Mouse (Mus musculus): ENCODE results near the gene Gm17364. TPM values are rescaled to one million over a fixed set of nuclear protein-coding genes. Genes with fewer than 3 reads are reported as not detected.

Gene Gm17364
- polyA plus RNA-seq, 1 experiment = not detected

GRCm38 (mm10) chr13:41228060-41228459, 45.7 kb downstream of the Gm17364 start:
- Histone ChIP-seq H3K27me3 (ENCODE audit: control insufficient read depth, insufficient read depth, low read length) (no peaks in the 10 kb centered on the region), H3K4me3 (ENCODE audit: control insufficient read depth, insufficient read depth, low read length) (no peak overlapping the region), H3K36me3 (ENCODE audit: control insufficient read depth, insufficient read depth, low read length) (no peaks in the 10 kb centered on the region), H3K4me1 (replicated peaks; ENCODE audit: control insufficient read depth, insufficient read depth, low read length) (no peaks in the 10 kb centered on the region), H3K27ac (ENCODE audit: control insufficient read depth, insufficient read depth, low read length) (no peak overlapping the region)
- TF ChIP-seq POLR2A (IDR thresholded peaks at IDR 0.05; ENCODE audit: control insufficient read depth, extremely low read depth, insufficient read depth, low read length, poor library complexity) (no peak), CTCF (IDR thresholded peaks at IDR 0.05; ENCODE audit: borderline replicate concordance, control insufficient read depth, extremely low read depth, insufficient read depth, low read length, poor library complexity) (no peak)
- no peak for DNase-seq
- 90% methylated on average over 5 of the region's 5 CpGs for WGBS

GRCm38 (mm10) chr13:41226513-41226912, 47.3 kb downstream of the Gm17364 start:
- H3K36me3 ChIP-seq (ENCODE audit: control insufficient read depth, insufficient read depth, low read length) = no peaks in the 10 kb centered on the region
- H3K27ac ChIP-seq (ENCODE audit: control insufficient read depth, insufficient read depth, low read length) = no peak overlapping the region

More at GRCm38 (mm10) chr13:41226513-41226912, 47.3 kb downstream of the Gm17364 start:
- TF ChIP-seq POLR2A (IDR thresholded peaks at IDR 0.05; ENCODE audit: control insufficient read depth, extremely low read depth, insufficient read depth, low read length, poor library complexity) (no peak), CTCF (IDR thresholded peaks at IDR 0.05; ENCODE audit: borderline replicate concordance, control insufficient read depth, extremely low read depth, insufficient read depth, low read length, poor library complexity) (no peak)
- Histone ChIP-seq H3K4me1 (replicated peaks; ENCODE audit: control insufficient read depth, insufficient read depth, low read length) (no peaks in the 10 kb centered on the region), H3K27me3 (ENCODE audit: control insufficient read depth, insufficient read depth, low read length) (no peaks in the 10 kb centered on the region), H3K4me3 (ENCODE audit: control insufficient read depth, insufficient read depth, low read length) (no peak overlapping the region)
- DNase-seq = no peak
- WGBS = 90% methylated on average over 5 of the region's 5 CpGs

Other genes with a start within 250 kb of the Gm17364 start
- 0.10 and 0.13 TPM in 2 replicates for gene Mak, start 194.3 kb downstream of the Gm17364 start, polyA plus RNA-seq (2012; rRNA removed)
- 0.08 and 0.23 TPM in 2 replicates for gene Gcm2, start 162.9 kb downstream of the Gm17364 start, polyA plus RNA-seq (2012; rRNA removed)
- gene Sycp2l, start 159.7 kb downstream of the Gm17364 start, polyA plus RNA-seq (2012; rRNA removed) = 0.03 and 0.05 TPM in 2 replicates
- gene Elovl2, start 53.6 kb downstream of the Gm17364 start, polyA plus RNA-seq (2012; rRNA removed) = 0.16 and 0.31 TPM in 2 replicates
- 9.9 and 13.4 TPM in 2 replicates for gene Smim13, start 24.1 kb downstream of the Gm17364 start, polyA plus RNA-seq (2012; rRNA removed)
- 39.4 and 41.0 TPM in 2 replicates for gene Nedd9, start 213.4 kb upstream of the Gm17364 start, polyA plus RNA-seq (2012; rRNA removed)